In the genomic region with DNA sequence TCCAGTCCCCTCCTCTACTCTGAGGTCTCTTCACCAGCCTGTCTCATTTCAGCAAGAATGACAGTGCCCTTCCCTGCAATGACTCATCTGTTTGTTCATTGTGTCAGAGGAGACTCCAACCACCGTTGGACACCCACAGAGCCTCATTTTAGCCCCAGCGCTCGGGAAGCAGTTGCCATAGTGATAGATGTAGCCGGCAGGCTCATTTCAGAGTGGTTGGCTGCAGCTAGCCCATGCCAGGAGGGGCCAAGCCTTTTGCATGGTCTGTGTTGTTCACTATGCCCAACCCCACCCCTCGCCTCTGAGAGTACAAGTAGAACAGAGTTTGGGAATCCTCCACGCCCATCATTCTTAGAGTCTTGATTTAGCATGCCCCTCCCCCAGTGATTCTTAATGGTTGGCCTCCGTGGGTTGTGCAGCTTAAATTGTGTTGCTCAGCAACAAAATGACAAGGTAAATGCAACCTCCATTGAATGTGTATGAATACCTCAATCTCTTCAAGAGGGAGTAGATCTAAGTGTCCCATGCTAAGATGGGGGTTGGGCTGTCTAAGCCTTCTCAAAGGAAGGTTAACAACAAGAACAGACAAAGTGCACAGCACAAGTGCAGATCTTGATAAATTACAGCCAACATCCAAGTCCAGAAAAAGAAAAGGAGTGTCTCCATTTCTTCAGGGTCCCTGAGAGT, we compare ENCODE assay signal across 8 mouse cellular contexts. TPM values are rescaled to one million over a fixed set of nuclear protein-coding genes. Genes with fewer than 3 reads are reported as not detected.
DNase-seq lines count a peak whose midpoint lies in the region; ATAC-seq and TF ChIP-seq lines count a peak whose summit lies in the region.

No protein-coding gene starts in this region.

- peak; percentile 52 for ATAC-seq in granulocyte monocyte progenitor cell, adult 5-6 weeks (replicated peaks; ENCODE audit: poor library complexity, severe bottlenecking)

- peaks cover 27 to 41% of the 10 kb centered on the region in 2 experiments for H3K4me1 ChIP-seq in CH12.LX (ENCODE audit: control insufficient read depth in 1 of 2, insufficient read depth in 2 of 2)

- dilution Hi-C loops in CH12.LX (cut with MboI; ENCODE audit: extremely low pct_ligation_motif_present, extremely low pct_unique_long_range_greater_than_20kb, low sequenced_read_pairs): no loop called here

- DNase-seq in CH12.LX (ENCODE audit: extremely low read depth): no peak
- DNase-seq in adrenal gland, postnatal 36 days: peak; percentile 61 to 72
- peak; percentile 68 for DNase-seq in left cerebral cortex, postnatal 4 days
- peak; percentile 79 to 80 for DNase-seq in right cerebral cortex, adult 2 months (ENCODE audit: low spot score in 2 of 2)
- no peak for DNase-seq in testis, postnatal 14 days (ENCODE audit: low spot score)
- no peak for DNase-seq in ovary, postnatal 10 days (ENCODE audit: low spot score)
- DNase-seq in kidney, postnatal 36 days: no peak

- intact Hi-C loops in left cerebral cortex, postnatal 4 days (cut with DNase I): loop anchor here (10.0 kb wide), 1 partner anchor 49 kb away; no protein-coding TSS in a partner anchor

- H3K27me3 ChIP-seq in CH12.LX (replicated peaks): no peaks in the 10 kb centered on the region

- peaks cover 0 to 8% of the 10 kb centered on the region in 2 experiments for H3K36me3 ChIP-seq in CH12.LX (replicated peaks in 1 of 2; ENCODE audit: control insufficient read depth in 1 of 2, insufficient read depth in 1 of 2, low read length in 1 of 2)

- TF ChIP-seq RAD21 in CH12.LX (IDR thresholded peaks at IDR 0.05; ENCODE audit: low read depth, low read length): no peak

- no peaks in the 10 kb centered on the region for H3K79me2 ChIP-seq in CH12.LX (replicated peaks; ENCODE audit: control insufficient read depth, extremely low read depth, insufficient read depth, poor library complexity, severe bottlenecking)

- no peak overlapping the region for H3K4me2 ChIP-seq in CH12.LX (ENCODE audit: insufficient read depth, low read depth, poor library complexity, severe bottlenecking)

- TF ChIP-seq EP300 in CH12.LX (IDR thresholded peaks at IDR 0.05; ENCODE audit: low read length): no peak

- peaks cover 4% of the 10 kb centered on the region for H3K9me3 ChIP-seq in CH12.LX (replicated peaks; ENCODE audit: low read length)

- no peak overlapping the region for H3K27ac ChIP-seq in CH12.LX (ENCODE audit: insufficient read depth, low read depth)

- no peak overlapping the region for H3K9ac ChIP-seq in CH12.LX (ENCODE audit: insufficient read depth, low read depth)

- TF ChIP-seq CTCF in CH12.LX (conservative IDR thresholded peaks at IDR 0.05 in 1 of 2, IDR thresholded peaks at IDR 0.05 in 1 of 2; ENCODE audit: low read depth in 2 of 2, low read length in 2 of 2): no peak

- in situ Hi-C loops in CH12.LX (cut with MboI; ENCODE audit: low pct_ligation_motif_present, low pct_unique_long_range_greater_than_20kb, low sequenced_read_pairs): loop anchor here (10.0 kb wide), 1 partner anchor 49 kb away; no protein-coding TSS in a partner anchor

- TF ChIP-seq POLR2A in CH12.LX (IDR thresholded peaks at IDR 0.05; ENCODE audit: low read depth, low read length): no peak

- no peak overlapping the region for H3K4me3 ChIP-seq in CH12.LX (replicated peaks in 1 of 3; ENCODE audit: low read depth in 2 of 3, low read length in 2 of 3, poor library complexity in 1 of 3)

TF ChIP-seq in CH12.LX, 34 proteins besides CTCF, POLR2A, EP300 and RAD21:
- TF ChIP-seq NRF1 (IDR thresholded peaks at IDR 0.05; ENCODE audit: low read depth, low read length) (no peak), ZKSCAN1 (IDR thresholded peaks at IDR 0.05; ENCODE audit: borderline replicate concordance, low read depth, low read length) (no peak), POLR2AphosphoS2 (IDR thresholded peaks at IDR 0.05; ENCODE audit: low read depth, low read length) (no peak), CHD2 (IDR thresholded peaks at IDR 0.05; ENCODE audit: low read length) (0 out of 2 replicates have a peak, but pooled peaks have one; percentile 22)

RNA-seq across cellular contexts. Expression of a gene that starts 5.3 kb away (rescaled TPM):
- total RNA-seq in CH12.LX (2012; rRNA removed) (18.0 and 18.3 TPM in 2 replicates), CH12.LX (2014; rRNA removed) (29.1 and 29.3 TPM in 2 replicates)
- polyA plus RNA-seq in CH12.LX (2012; ENCODE audit: insufficient read length, low read depth): 32.2 and 41.4 TPM in 2 replicates
- total RNA-seq in adrenal gland, postnatal 36 days (2021): 100 to 1,000 TPM; 132 to 160 TPM
- 27.1 and 34.2 TPM in 2 replicates for total RNA-seq in granulocyte monocyte progenitor cell, adult 5-6 weeks (2014; fragmentation: Nextera tagmentation)
- 26.4 and 30.3 TPM in 2 replicates for total RNA-seq in granulocyte monocyte progenitor cell, adult 5-6 weeks (2017)
- 100 to 1,000 TPM; 200 to 210 TPM for total RNA-seq in left cerebral cortex, postnatal 4 days (2021)

RNA-seq across cellular contexts. Expression of a gene that starts 29.0 kb away (rescaled TPM):
- total RNA-seq in CH12.LX (2012; rRNA removed) (not detected in 2 replicates), CH12.LX (2014; rRNA removed) (not detected in 2 replicates)
- 0.27 TPM in 1 of 2 replicates, not detected in the other for polyA plus RNA-seq in CH12.LX (2012; ENCODE audit: insufficient read length, low read depth)
- total RNA-seq in adrenal gland, postnatal 36 days (2021): 100 to 1,000 TPM; 117 to 206 TPM
- not detected in 2 replicates for total RNA-seq in granulocyte monocyte progenitor cell, adult 5-6 weeks (2014; fragmentation: Nextera tagmentation)
- total RNA-seq in granulocyte monocyte progenitor cell, adult 5-6 weeks (2017): not detected in 2 replicates
- total RNA-seq in left cerebral cortex, postnatal 4 days (2021): 1 to 10 TPM; 6.3 to 8.6 TPM

Comparison
In these comparisons a context has a peak if more than half of its experiments do, and no peak if none do; other contexts are left out.
1. DNase-seq: peak in adrenal gland, postnatal 36 days (2 of 2), left cerebral cortex, postnatal 4 days (single experiment) and right cerebral cortex, adult 2 months (2 of 2); none in CH12.LX (single experiment), testis, postnatal 14 days (single experiment), ovary, postnatal 10 days (single experiment) and kidney, postnatal 36 days (0 of 2).
2. RNA of a gene that starts 29.0 kb away (total RNA-seq): 117 to 206 TPM in adrenal gland, postnatal 36 days; 6.3 to 8.6 TPM in left cerebral cortex, postnatal 4 days, not detected in CH12.LX and not detected in granulocyte monocyte progenitor cell, adult 5-6 weeks; every median in the first group is over 10 times any median in the second.